Mouse (Mus musculus) activated CD4-positive, CD25-positive, alpha-beta regulatory T cell, adult 9 weeks (primary cell): ENCODE data around the gene Galnt2. TPM values are rescaled to one million over a fixed set of nuclear protein-coding genes. Genes with fewer than 3 reads are reported as not detected.

Source experiments
- polyA plus RNA-seq: library from polyadenylated mRNA; unstranded; fragments of 100-300 nt; shearing (Covaris generic); gene quantifications from one replicate; pipeline ENCODE4 v1.2.1, GENCODE M21; 2017

Galnt2 gene
- polyA plus RNA-seq = 12.6 TPM

DNA sequence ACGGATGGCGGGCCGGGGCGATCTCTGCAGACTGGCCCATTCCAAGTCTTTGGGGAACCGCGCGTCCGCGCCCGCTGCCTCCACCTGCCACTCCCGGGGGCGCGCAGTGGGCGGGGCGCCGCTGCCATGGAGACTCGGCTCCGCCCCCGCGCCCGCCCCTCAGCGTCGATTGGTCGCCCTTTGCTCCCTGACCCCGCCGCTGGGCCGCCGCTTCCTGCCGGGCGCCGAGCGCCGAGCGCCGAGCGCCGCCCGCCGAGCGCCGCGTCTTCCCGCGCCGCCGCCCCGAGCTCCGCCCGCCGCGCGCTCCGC is at the start of gene Galnt2:
TSS of gene Galnt2 (plus strand) at position 216 of the 309 bp plus-strand sequence.

Other genes with a start within 250 kb of the Galnt2 start
- gene Abcb10, start 248.3 kb upstream of the Galnt2 start, polyA plus RNA-seq = 2.1 TPM
- 17.6 TPM for gene Taf5l, start 210.0 kb upstream of the Galnt2 start, polyA plus RNA-seq
- gene Urb2, start 209.9 kb upstream of the Galnt2 start, polyA plus RNA-seq = 11.5 TPM
- gene Pgbd5, start 208.3 kb downstream of the Galnt2 start, polyA plus RNA-seq = not detected